Mouse (Mus musculus) cerebellum, postnatal 36 days (tissue): ENCODE measurements around the gene Fbxo21.

Experiments
- DNase-seq, 2 experiments: peaks; one replicate each; pipeline ENCODE4 v3.0.0; 2021 to 2022; ENCODE audit warnings: mixed read lengths in 2 of 2

Gene Fbxo21

DNA sequence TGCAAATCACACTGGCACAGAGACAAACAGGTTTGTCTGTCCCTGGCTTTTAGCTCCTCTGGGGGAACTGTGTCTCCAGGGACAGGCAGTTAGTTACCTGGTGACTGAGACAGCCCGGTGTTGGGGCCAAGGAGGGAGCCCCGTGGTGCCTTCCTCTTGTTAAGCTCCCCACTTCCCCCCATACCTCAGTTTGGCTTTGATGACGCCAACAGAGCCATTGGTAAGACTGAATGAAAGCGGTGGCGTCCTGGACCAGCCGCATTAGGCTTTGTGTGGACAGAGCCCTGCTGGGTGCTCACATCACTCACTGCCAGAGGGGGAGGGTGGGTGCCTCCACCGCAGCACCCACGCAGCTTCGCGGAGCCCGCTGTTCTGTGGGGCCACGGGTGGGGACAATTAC lies 49.4 kb downstream of the Fbxo21 start:
- DNase-seq: no peak

DNA sequence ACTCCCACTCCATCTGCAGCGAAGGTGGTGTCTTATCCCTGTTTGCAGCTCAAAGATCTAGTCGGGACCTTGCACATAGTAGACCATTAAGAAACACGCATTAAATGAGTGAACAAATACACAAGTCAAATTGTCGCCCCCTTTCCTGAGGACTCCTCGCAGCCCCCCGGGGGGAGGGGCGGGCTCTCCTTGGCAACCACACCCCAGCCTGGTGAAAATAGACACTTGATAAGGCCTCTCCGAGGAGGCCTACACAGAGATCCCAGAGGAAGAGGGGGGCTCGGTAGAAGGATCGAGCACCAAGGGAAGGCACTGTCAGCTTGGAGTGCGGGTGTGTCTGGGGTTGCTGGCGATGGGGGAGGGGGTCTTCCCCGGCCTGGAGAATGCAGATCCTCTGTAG lies 49.8 kb downstream of the Fbxo21 start:
- DNase-seq: no peak

GRCm38 (mm10) chr5:118027101-118027697 lies 50.7 kb downstream of the Fbxo21 start:
- no peak for DNase-seq

DNA sequence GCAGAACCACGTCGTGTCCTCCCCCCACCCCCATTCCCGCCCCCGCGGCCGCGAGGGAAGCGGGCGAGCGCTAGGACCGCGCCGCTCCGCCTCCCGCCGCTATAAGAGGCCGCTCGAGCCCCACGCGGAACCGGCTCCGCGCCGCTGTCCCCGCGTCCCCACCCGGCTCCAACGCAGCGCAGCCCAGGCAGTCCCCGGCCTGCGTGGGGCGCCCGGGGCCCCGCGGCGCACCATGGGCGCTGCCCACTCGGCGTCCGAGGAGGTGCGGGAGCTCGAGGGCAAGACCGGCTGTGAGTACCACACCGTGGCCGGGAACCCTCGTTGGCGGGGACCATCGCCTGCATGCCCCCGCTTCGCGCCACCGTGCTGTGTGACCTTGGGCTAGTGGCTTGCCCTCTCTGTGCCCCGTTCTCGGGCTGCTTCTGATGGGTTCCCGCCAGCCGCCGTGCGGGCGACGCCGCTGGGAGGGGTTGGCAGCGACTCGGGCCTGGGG lies 51.2 kb downstream of the Fbxo21 start, which contains the start of gene Tesc:
TSS of gene Tesc (plus strand) at position 46 of the 493 bp plus-strand sequence.
- peak; percentile 68 to 75 for DNase-seq

- peak in 1 of 2 experiments; percentile 57 for DNase-seq
Measured at GRCm38 (mm10) chr5:118028191-118029034, 51.9 kb downstream of the Fbxo21 start.

- DNase-seq: no peak
Measured at GRCm38 (mm10) chr5:118029035-118029408, 52.5 kb downstream of the Fbxo21 start.

DNA sequence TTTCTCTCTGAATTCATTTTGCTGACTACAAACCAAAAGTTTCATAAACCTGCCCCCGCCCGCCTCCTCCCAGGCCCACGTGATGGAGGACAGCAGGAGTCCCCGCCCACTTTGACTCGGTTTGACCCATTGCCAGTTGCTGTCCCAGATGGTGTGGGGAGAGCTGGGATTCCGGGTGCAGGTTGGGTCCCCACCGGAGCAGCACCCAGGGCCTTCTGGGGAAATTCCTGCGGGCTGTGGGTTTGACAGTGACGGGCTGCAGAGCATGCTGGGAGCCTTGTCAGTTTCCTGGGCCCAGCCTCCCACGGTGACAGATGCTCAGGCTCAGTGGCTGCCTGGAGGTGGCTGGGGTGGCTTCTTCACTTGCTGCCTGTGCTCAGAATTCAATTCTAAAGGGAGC lies 52.9 kb downstream of the Fbxo21 start:
- DNase-seq: peak; percentile 55 to 66

DNA sequence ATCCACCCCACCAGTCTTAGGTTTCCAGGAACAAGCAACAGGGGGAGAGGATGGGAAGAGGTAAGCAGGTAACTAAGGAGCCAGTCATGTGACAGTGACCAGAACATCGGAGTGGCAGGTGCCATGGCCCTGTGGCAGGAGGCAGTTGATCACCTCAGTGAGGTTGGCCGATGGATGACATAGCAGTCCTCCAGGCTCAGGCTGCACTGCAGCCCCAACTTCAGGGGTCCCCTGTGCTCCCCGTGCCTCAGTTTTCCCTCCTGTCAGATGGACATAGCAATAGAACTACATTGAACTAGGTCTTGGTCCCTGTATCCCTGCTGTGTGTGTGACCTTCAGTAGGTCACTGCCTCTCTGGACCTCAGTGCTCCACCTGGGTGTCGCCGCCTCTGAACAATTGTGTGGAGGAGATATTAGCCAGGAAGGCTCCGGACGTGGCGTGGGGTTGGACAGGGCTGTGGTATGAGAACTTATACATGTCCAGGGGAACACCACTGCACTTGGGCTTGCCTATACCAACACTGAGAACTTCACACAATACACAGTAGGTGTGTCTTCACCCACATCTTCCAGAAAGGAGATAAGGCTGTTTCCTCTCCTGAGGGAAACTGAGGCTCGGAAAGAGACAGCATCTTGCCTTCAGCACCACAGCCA lies 53.6 kb downstream of the Fbxo21 start:
- no peak for DNase-seq

DNA sequence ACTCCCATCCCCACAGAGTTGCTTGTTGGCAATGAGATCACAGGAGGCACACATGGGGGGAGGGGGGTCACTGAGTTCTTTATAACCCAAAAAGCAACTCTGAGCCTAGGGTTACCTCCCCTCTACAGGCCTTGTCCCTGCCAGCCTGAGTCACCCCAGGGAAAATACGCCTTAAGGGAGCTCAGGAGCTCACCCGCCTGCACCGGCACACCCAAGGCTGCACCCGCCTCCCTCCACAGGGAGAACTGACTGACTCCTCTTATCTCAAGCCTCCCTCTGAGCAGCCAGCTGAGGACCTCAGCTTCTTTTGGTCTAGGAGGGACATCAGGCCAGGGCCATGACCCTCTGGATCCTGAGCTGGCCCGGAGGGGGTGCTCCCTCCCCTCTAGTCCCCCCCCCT lies 54.5 kb downstream of the Fbxo21 start:
- no peak for DNase-seq

DNA sequence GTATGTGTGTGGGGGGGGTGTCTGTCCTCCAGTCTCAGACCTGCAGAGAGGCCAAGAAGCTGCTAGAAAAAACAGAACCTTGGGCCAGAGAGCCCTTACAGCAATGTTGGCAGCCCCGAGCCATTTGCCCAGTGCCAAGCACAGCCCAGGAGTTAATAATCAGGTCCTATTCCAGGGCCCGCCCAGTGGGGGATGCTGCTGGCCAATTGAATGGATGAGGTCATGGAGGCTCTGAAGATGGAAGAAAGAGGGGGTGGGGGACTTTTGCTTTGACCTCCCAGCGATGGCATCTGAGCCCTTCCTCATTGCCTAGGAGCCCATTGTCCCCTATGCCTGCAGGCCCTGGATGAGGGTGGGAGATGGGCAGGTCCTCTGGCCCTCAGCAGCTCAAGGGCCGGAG lies 55.0 kb downstream of the Fbxo21 start:
- DNase-seq: peak in 1 of 2 experiments; percentile 62

GRCm38 (mm10) chr5:118033328-118033727 lies 56.8 kb downstream of the Fbxo21 start:
- DNase-seq: peak in 1 of 2 experiments; percentile 63

GRCm38 (mm10) chr5:118033740-118034139 lies 57.2 kb downstream of the Fbxo21 start:
- no peak for DNase-seq

GRCm38 (mm10) chr5:118034632-118035031 lies 58.1 kb downstream of the Fbxo21 start:
- no peak for DNase-seq

DNA sequence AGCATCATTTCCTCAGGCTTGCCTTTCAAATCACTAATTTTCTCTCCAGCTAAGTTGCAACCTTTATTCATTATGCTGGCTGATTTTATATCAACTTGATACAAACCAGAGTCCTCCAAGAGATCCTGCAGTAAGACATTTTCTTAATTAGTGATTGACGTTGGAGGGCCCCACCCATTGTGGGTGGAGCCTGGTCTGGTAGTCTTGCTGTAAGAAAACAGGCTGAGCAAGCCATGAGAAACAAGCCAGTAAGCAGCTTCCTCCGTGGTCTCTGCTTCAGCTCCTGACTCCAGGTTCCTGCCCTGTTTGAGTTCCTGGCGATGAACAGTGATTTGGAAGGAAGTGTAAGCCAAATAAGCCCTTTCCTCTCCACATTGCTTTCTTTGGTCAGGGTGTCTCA lies 59.3 kb downstream of the Fbxo21 start:
- no peak for DNase-seq

DNA sequence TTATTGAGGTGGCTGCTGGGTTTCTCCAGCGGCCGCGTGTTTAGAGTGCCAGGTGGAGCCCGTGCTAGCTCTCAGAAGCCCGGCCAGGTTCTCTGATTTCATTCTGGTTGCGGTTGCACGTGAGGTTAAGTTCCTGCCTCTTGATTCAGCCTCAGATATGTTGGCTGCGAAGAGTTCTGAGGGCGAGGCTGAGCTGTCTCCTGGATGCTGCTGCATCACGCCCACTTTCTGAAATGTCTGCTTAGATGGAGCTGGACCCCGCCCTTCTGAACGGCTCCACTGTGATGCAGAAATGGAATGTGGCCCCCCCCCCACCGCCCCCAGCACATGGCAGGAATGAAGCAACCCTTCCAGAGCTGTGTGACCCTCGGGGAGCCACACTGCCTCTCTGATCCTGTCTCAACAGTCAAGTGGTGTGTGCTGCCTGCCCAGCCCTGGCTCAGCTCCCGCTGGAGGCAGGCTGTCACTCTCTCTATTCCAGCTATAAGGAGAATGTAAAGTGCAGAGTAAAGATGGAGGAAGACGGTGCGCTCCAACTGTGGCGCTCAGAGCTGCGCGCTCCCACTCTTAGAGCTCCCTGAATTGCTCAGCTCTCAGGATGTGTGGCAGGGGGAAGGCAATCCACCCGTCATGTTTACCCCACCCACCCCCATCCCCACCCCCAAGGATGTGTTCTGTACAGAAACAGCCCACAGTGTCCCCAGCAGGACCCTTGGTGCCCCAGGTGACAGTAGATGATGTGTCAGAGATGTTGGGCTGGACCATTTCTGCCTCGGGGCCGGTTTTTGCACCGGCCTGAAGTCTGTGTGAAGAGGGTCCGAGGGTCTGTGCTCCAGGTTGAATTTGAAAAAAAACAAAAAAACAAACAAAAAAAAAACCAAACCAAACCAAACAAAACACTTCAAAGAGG lies 60.6 kb downstream of the Fbxo21 start:
- peak; percentile 48 to 53 for DNase-seq

GRCm38 (mm10) chr5:118037798-118038484 lies 61.4 kb downstream of the Fbxo21 start:
- peak; percentile 76 to 84 for DNase-seq

- DNase-seq: peak in 1 of 2 experiments; percentile 41
Measured at GRCm38 (mm10) chr5:118039241-118039668, 62.7 kb downstream of the Fbxo21 start.

- peak; percentile 92 to 96 for DNase-seq
Measured at GRCm38 (mm10) chr5:118042599-118042998, 66.1 kb downstream of the Fbxo21 start.

- no peak for DNase-seq
Measured at GRCm38 (mm10) chr5:118043761-118044160, 67.2 kb downstream of the Fbxo21 start.

- DNase-seq: peak; percentile 84 to 86
Measured at GRCm38 (mm10) chr5:118044907-118045306, 68.4 kb downstream of the Fbxo21 start.

DNA sequence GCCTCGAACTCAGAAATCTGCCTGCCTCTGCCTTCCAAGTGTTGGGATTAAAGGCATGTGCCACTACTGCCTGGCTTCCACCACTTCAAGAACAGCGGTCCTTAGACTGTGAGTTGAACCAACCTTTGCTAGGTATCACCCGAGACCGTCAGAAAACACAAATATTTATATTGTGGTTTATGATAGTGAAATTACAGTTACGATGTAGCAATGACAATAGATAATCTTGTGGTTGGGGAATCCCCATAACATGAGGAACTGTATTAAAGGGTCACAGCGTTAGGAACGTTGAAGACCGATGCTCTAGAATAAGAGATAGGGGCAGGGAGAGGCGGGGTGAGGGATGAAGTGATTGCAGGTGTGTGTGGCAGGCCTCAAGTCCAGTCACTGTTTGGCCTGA lies 68.9 kb downstream of the Fbxo21 start:
- no peak for DNase-seq
